9 mouse cellular contexts compared by ENCODE assay signal in genomic region chr11:76647062-76647461, GRCm38 (mm10). TPM values are rescaled to one million over a fixed set of nuclear protein-coding genes. Genes with fewer than 3 reads are reported as not detected.
DNase-seq lines count a peak whose midpoint lies in the region; ATAC-seq and TF ChIP-seq lines count a peak whose summit lies in the region.
"Had no signal": no experiment of that assay in that cellular context is flagged by ENCODE, and none has a peak within 500 bp of the region (broad histone marks: within the 10 kb centered on the region; RNA-seq: fewer than 3 reads in every experiment).

No protein-coding gene starts in this region.

- H3K4me2 ChIP-seq in kidney, embryonic 15.5 days = peak overlapping the region; percentile 53
- H3K4me2 ChIP-seq in forebrain, postnatal 0 days (ENCODE audit: low read depth) = peak overlapping the region; percentile 36
- peak overlapping the region; percentile 39 for H3K4me2 ChIP-seq in midbrain, embryonic 15.5 days

- ATAC-seq in kidney, embryonic 15.5 days (replicated peaks; ENCODE audit: low FRiP score) = no peak
- ATAC-seq in forebrain, postnatal 0 days = peak; percentile 72
- peak; percentile 43 for ATAC-seq in midbrain, embryonic 15.5 days (replicated peaks)

- H3K4me1 ChIP-seq in kidney, embryonic 15.5 days = peaks cover 28% of the 10 kb centered on the region
- peaks cover 5% of the 10 kb centered on the region for H3K4me1 ChIP-seq in cerebellum, adult 2 months (ENCODE audit: control insufficient read depth, insufficient read depth, low read length)
- peaks cover 5% of the 10 kb centered on the region; the same call in 1 of the 2 replicates for H3K4me1 ChIP-seq in forebrain, postnatal 0 days (ENCODE audit: insufficient read depth)
- peaks cover 33% of the 10 kb centered on the region for H3K4me1 ChIP-seq in midbrain, embryonic 15.5 days

- 0 out of 2 replicates have a peak, but pooled peaks have one; percentile 3 for TF ChIP-seq CTCF in cerebellum, adult 2 months (IDR thresholded peaks at IDR 0.05; ENCODE audit: borderline replicate concordance, insufficient read depth, low read depth, low read length)
- no peak for TF ChIP-seq CTCF in forebrain, postnatal 0 days (IDR thresholded peaks at IDR 0.05; ENCODE audit: low read depth)

- no peaks in the 10 kb centered on the region for H3K36me3 ChIP-seq in kidney, embryonic 15.5 days
- H3K36me3 ChIP-seq in forebrain, postnatal 0 days (ENCODE audit: insufficient read depth) = no peaks in the 10 kb centered on the region
- H3K36me3 ChIP-seq in midbrain, embryonic 15.5 days (replicated peaks) = no peaks in the 10 kb centered on the region

- H3K9ac ChIP-seq in kidney, embryonic 15.5 days = no peak overlapping the region
- H3K9ac ChIP-seq in forebrain, postnatal 0 days = no peak overlapping the region
- peak overlapping the region; percentile 11; the same call in 1 of the 2 replicates for H3K9ac ChIP-seq in midbrain, embryonic 15.5 days

- DNase-seq in kidney, postnatal 36 days = no peak
- peak; percentile 32 to 39 for DNase-seq in cerebellum, adult 2 months
- peak; percentile 70 for DNase-seq in forebrain, postnatal 0 days
- no peak for DNase-seq in urinary bladder, postnatal 10 days (ENCODE audit: low spot score)
- no peak for DNase-seq in spleen, postnatal 4 days (ENCODE audit: low spot score in 2 of 2)
- no peak for DNase-seq in yolk sac, embryonic 10.5 days (ENCODE audit: low spot score)

- H3K27me3 ChIP-seq in kidney, embryonic 15.5 days = peaks cover 9% of the 10 kb centered on the region; the same call in 1 of the 2 replicates
- H3K27me3 ChIP-seq in cerebellum, adult 2 months (ENCODE audit: control insufficient read depth, insufficient read depth, low read length) = no peaks in the 10 kb centered on the region; the same call in 1 of the 2 replicates
- no peaks in the 10 kb centered on the region for H3K27me3 ChIP-seq in forebrain, postnatal 0 days (ENCODE audit: insufficient read depth, low read length)
- no peaks in the 10 kb centered on the region for H3K27me3 ChIP-seq in midbrain, embryonic 15.5 days (replicated peaks)

- no peak for TF ChIP-seq POLR2A in cerebellum, adult 2 months (IDR thresholded peaks at IDR 0.05; ENCODE audit: borderline replicate concordance, insufficient read depth, low read length)

- WGBS in kidney, embryonic 15.5 days = 11% methylated on average over 7 of the region's 7 CpGs
- WGBS in cerebellum, adult 2 months = 11% methylated on average over 7 of the region's 7 CpGs
- 5% methylated on average over 7 of the region's 7 CpGs for WGBS in forebrain, postnatal 0 days
- WGBS in midbrain, embryonic 15.5 days = 4% methylated on average over 7 of the region's 7 CpGs

- H3K27ac ChIP-seq in kidney, embryonic 15.5 days = no peak overlapping the region
- H3K27ac ChIP-seq in cerebellum, adult 2 months (ENCODE audit: insufficient read depth, low read length) = no peak overlapping the region
- no peak overlapping the region for H3K27ac ChIP-seq in forebrain, postnatal 0 days (ENCODE audit: low read depth, low read length)
- H3K27ac ChIP-seq in midbrain, embryonic 15.5 days = peak overlapping the region; percentile 61; the same call in 1 of the 2 replicates

- H3K4me3 ChIP-seq in kidney, embryonic 15.5 days (replicated peaks) = no peak overlapping the region
- peak overlapping the region; percentile 12 for H3K4me3 ChIP-seq in cerebellum, adult 2 months (replicated peaks; ENCODE audit: insufficient read depth, low read depth, low read length)
- H3K4me3 ChIP-seq in forebrain, postnatal 0 days (ENCODE audit: low read depth, low read length) = 0 out of 2 replicates have a peak overlapping the region, but pooled peaks have one; percentile 3
- H3K4me3 ChIP-seq in midbrain, embryonic 15.5 days = 0 out of 2 replicates have a peak overlapping the region, but pooled peaks have one; percentile 4

- H3K9me3 ChIP-seq in kidney, embryonic 15.5 days (replicated peaks) = no peaks in the 10 kb centered on the region
- H3K9me3 ChIP-seq in forebrain, postnatal 0 days (ENCODE audit: low read length) = no peaks in the 10 kb centered on the region
- H3K9me3 ChIP-seq in midbrain, embryonic 15.5 days = no peaks in the 10 kb centered on the region

RNA-seq across cellular contexts. Expression of gene Abr, which starts 24.9 kb away (rescaled TPM):
- polyA plus RNA-seq in kidney, embryonic 15.5 days (2015; fragmentation: Nextera tagmentation; extraction: Ambion mirVana) = 44.2 and 48.3 TPM in 2 replicates
- polyA plus RNA-seq in cerebellum, adult 2 months (2012; rRNA removed) = 168 and 170 TPM in 2 replicates
- total RNA-seq in forebrain, postnatal 0 days (2014; rRNA removed) = 241 and 262 TPM in 2 replicates
- 99.1 and 110 TPM in 2 replicates for polyA plus RNA-seq in forebrain, postnatal 0 days (2015; fragmentation: Nextera tagmentation; extraction: Ambion mirVana)
- 127 and 128 TPM in 2 replicates for polyA plus RNA-seq in midbrain, embryonic 15.5 days (2015; fragmentation: Nextera tagmentation; extraction: Ambion mirVana)

RNA-seq across cellular contexts. Expression of gene Bhlha9, which starts 25.2 kb away (rescaled TPM):
- polyA plus RNA-seq in kidney, embryonic 15.5 days (2015; fragmentation: Nextera tagmentation; extraction: Ambion mirVana) = 0.30 and 0.54 TPM in 2 replicates
- polyA plus RNA-seq in cerebellum, adult 2 months (2012; rRNA removed) = 3.0 and 4.3 TPM in 2 replicates
- total RNA-seq in forebrain, postnatal 0 days (2014; rRNA removed) = 0.62 and 0.92 TPM in 2 replicates
- polyA plus RNA-seq in forebrain, postnatal 0 days (2015; fragmentation: Nextera tagmentation; extraction: Ambion mirVana) = 0.97 and 1.8 TPM in 2 replicates
- polyA plus RNA-seq in midbrain, embryonic 15.5 days (2015; fragmentation: Nextera tagmentation; extraction: Ambion mirVana) = 0.92 and 1.1 TPM in 2 replicates
- total RNA-seq: hematopoietic stem cell, adult 5-6 weeks had no signal

RNA-seq across cellular contexts. Expression of gene Trarg1, which starts 32.5 kb away (rescaled TPM):
- polyA plus RNA-seq in kidney, embryonic 15.5 days (2015; fragmentation: Nextera tagmentation; extraction: Ambion mirVana) = 1.2 and 2.1 TPM in 2 replicates
- 0.21 and 0.38 TPM in 2 replicates for polyA plus RNA-seq in cerebellum, adult 2 months (2012; rRNA removed)
- total RNA-seq in forebrain, postnatal 0 days (2014; rRNA removed) = 0.19 and 0.38 TPM in 2 replicates
- polyA plus RNA-seq in forebrain, postnatal 0 days (2015; fragmentation: Nextera tagmentation; extraction: Ambion mirVana) = 0.28 and 0.40 TPM in 2 replicates
- 0.10 and 0.13 TPM in 2 replicates for polyA plus RNA-seq in midbrain, embryonic 15.5 days (2015; fragmentation: Nextera tagmentation; extraction: Ambion mirVana)
- total RNA-seq: hematopoietic stem cell, adult 5-6 weeks had no signal

Comparison
In these comparisons a context has a peak if more than half of its experiments do, and no peak if none do; other contexts are left out.
1. DNase-seq: peak in cerebellum, adult 2 months (2 of 2) and forebrain, postnatal 0 days (single experiment); none in kidney, postnatal 36 days (0 of 2), urinary bladder, postnatal 10 days (single experiment), spleen, postnatal 4 days (0 of 2) and yolk sac, embryonic 10.5 days (single experiment).
2. Peak in every context shown above with its lines, with median percentiles within 50 percentile points of each other: H3K4me2 ChIP-seq.